Mouse (Mus musculus) ES-Bruce4 (cell line): ENCODE measurements at regions not wholly inside any gene's neighbourhood (a gene's known extent, or its start where the extent isn't known, plus 50 kb on each side); places are given as distances from the start of the nearest gene placed in this dataset.

Source experiments
- CTCF ChIP-seq: IDR thresholded peaks from one replicate; pipeline ENCODE4 v1.8.1; 2011; ENCODE audit warnings: low read depth, low read length
- EP300 ChIP-seq: IDR thresholded peaks from 2 replicates; pipeline ENCODE4 v1.6.1; 2011; ENCODE audit warnings: low read depth, low read length; ENCODE audit not compliant: insufficient read depth
- POLR2A ChIP-seq: IDR thresholded peaks from one replicate; pipeline ENCODE4 v1.8.1; 2011; ENCODE audit warnings: low read length; ENCODE audit not compliant: insufficient read depth

- TF ChIP-seq POLR2A: no peak
- no peak for TF ChIP-seq EP300
- TF ChIP-seq CTCF: no peak
Observed at GRCm38 (mm10) chrX:142501094-142501493, 110.8 kb upstream of the Acsl4 start.
